Mouse (Mus musculus): Measurements from ENCODE around the gene Gm49337. TPM values are rescaled to one million over a fixed set of nuclear protein-coding genes. Genes with fewer than 3 reads are reported as not detected.

Gm49337 gene
- total and polyA plus RNA-seq, 3 experiments: not detected

DNA sequence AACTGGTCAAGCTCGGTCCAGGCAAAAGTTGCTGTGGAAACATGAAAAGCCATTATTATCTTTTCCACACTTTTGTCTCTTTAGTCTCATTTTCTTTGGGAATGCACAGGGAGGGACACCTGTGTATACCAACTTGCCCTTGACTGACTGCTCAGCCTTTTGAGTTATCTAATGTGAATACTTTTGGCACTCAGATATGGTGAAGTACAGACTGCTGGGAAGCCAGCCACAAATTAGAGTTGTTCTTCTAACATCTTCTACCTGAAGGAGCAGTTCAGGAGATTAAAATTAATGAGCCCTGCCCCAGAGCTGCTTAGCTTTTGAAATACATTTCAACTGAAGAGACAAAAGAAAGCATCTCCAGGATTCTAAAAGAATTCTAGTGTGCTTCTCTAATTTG is 45.9 kb downstream of the Gm49337 start:
- H3K9me3 ChIP-seq (replicated peaks; ENCODE audit: insufficient read depth, low read length): no peaks in the 10 kb centered on the region
- H3K79me2 ChIP-seq (ENCODE audit: control insufficient read depth, insufficient read depth, low read length, poor library complexity): peaks cover 4% of the 10 kb centered on the region; the same call in 1 of the 2 replicates
- no peak overlapping the region for H3K9ac ChIP-seq (ENCODE audit: control insufficient read depth, low read depth, low read length, poor library complexity, severe bottlenecking)
- H3K27ac ChIP-seq (ENCODE audit: control insufficient read depth, low read depth, low read length): no peak overlapping the region
- no peak for TF ChIP-seq UBTF (IDR thresholded peaks at IDR 0.05; ENCODE audit: borderline replicate concordance, insufficient read depth, low read depth, low read length)
- no peak for TF ChIP-seq POLR2AphosphoS2 (IDR thresholded peaks at IDR 0.05; ENCODE audit: low read length)
- TF ChIP-seq ZC3H11A (IDR thresholded peaks at IDR 0.05; ENCODE audit: low read depth, low read length): no peak
- TF ChIP-seq USF1 (IDR thresholded peaks at IDR 0.05; ENCODE audit: low read depth, low read length): no peak
- no peak for TF ChIP-seq TBP (IDR thresholded peaks at IDR 0.05; ENCODE audit: low read depth, low read length)
- no peak for TF ChIP-seq MAZ (IDR thresholded peaks at IDR 0.05; ENCODE audit: low read depth, low read length)
- no peak for TF ChIP-seq EP300 (IDR thresholded peaks at IDR 0.05; ENCODE audit: low read depth in 1 of 2, low read length in 2 of 2)
- no peak for TF ChIP-seq CHD1 (IDR thresholded peaks at IDR 0.05; ENCODE audit: low read depth, low read length)
- no peak for TF ChIP-seq CTCF (IDR thresholded peaks at IDR 0.05 in 2 of 3, conservative IDR thresholded peaks at IDR 0.05 in 1 of 3; ENCODE audit: control insufficient read depth in 1 of 3, insufficient read depth in 1 of 3, low read depth in 2 of 3, low read length in 3 of 3, poor library complexity in 1 of 3, severe bottlenecking in 1 of 3)
- no peak for TF ChIP-seq ELF1 (IDR thresholded peaks at IDR 0.05; ENCODE audit: low read depth, low read length)
- no peak for TF ChIP-seq MYC (IDR thresholded peaks at IDR 0.05; ENCODE audit: low read depth, low read length)
- no peak for TF ChIP-seq RAD21 (IDR thresholded peaks at IDR 0.05; ENCODE audit: low read depth, low read length)
- no peak for TF ChIP-seq MEF2A (IDR thresholded peaks at IDR 0.05; ENCODE audit: extremely low read depth, insufficient replicate concordance, low read depth, low read length, poor library complexity, severe bottlenecking)
- no peak for TF ChIP-seq NRF1 (IDR thresholded peaks at IDR 0.05; ENCODE audit: insufficient read depth, low read depth, low read length, poor library complexity, severe bottlenecking)
- TF ChIP-seq GATA1 (IDR thresholded peaks at IDR 0.05; ENCODE audit: low read depth, low read length): no peak
- TF ChIP-seq MAX (IDR thresholded peaks at IDR 0.05; ENCODE audit: low read length): no peak
- peaks cover 4 to 8% of the 10 kb centered on the region in 2 experiments; a peak in 3 of 4 replicates for H3K4me1 ChIP-seq (ENCODE audit: control insufficient read depth in 1 of 2, insufficient read depth in 2 of 2, low read length in 2 of 2)
- H3K4me3 ChIP-seq (ENCODE audit: control insufficient read depth in 1 of 2, insufficient read depth in 1 of 2, low read depth in 2 of 2, low read length in 2 of 2): no peak overlapping the region
- peaks cover 0 to 8% of the 10 kb centered on the region in 2 experiments; a peak in 2 of 4 replicates for H3K36me3 ChIP-seq (ENCODE audit: control insufficient read depth in 1 of 2, insufficient read depth in 2 of 2, low read length in 2 of 2)
- H3K27me3 ChIP-seq (ENCODE audit: control insufficient read depth in 1 of 2, insufficient read depth in 2 of 2, low read length in 2 of 2): no peaks in the 10 kb centered on the region
- DNase-seq (ENCODE audit: low read depth, low spot score): no peak

DNA sequence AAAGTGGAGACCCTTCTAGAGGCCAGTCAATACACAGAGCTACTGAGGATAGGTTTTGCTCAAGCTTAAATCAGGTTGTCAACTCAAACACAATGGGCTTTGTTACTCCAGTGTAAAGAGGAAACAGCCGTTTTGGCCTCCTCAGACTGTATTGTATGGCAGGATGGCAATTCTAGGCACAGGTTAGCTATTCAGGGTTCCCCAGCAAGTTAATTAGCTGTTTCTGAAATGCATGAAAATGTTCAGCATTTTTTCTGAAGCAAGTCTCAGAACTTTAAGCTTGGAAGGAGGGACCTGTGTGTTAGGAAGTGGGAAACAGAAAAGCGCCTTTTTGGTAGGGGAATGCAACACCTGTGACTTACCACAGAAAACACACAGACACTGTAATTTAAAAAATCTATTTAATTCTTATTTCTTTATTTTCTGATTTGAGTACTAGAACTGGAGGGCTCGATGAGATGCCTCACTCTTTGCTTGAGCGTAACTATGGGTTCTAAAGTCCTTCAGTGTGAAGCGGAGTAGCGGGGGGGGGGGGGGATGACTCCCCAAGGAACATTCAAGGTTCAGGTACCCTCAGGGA is 47.0 kb downstream of the Gm49337 start:
- H3K9ac ChIP-seq (ENCODE audit: control insufficient read depth, low read depth, low read length, poor library complexity, severe bottlenecking): peak overlapping the region; percentile 95

More for the DNA sequence above, 47.0 kb downstream of the Gm49337 start:
- Histone ChIP-seq H3K79me2 (ENCODE audit: control insufficient read depth, insufficient read depth, low read length, poor library complexity) (peaks cover 4% of the 10 kb centered on the region; the same call in 1 of the 2 replicates), H3K27me3 (ENCODE audit: control insufficient read depth in 1 of 2, insufficient read depth in 2 of 2, low read length in 2 of 2) (no peaks in the 10 kb centered on the region), H3K27ac (ENCODE audit: control insufficient read depth, low read depth, low read length) (peak overlapping the region; percentile 92; the same call in 1 of the 2 replicates), H3K36me3 (ENCODE audit: control insufficient read depth in 1 of 2, insufficient read depth in 2 of 2, low read length in 2 of 2) (peaks cover 0 to 8% of the 10 kb centered on the region in 2 experiments; a peak in 2 of 4 replicates), H3K9me3 (replicated peaks; ENCODE audit: insufficient read depth, low read length) (no peaks in the 10 kb centered on the region), H3K4me1 (ENCODE audit: control insufficient read depth in 1 of 2, insufficient read depth in 2 of 2, low read length in 2 of 2) (peaks cover 4 to 8% of the 10 kb centered on the region in 2 experiments; a peak in 3 of 4 replicates), H3K4me3 (ENCODE audit: control insufficient read depth in 1 of 2, insufficient read depth in 1 of 2, low read depth in 2 of 2, low read length in 2 of 2) (peak overlapping the region; percentile 75 to 96)
- TF ChIP-seq MEF2A (IDR thresholded peaks at IDR 0.05; ENCODE audit: extremely low read depth, insufficient replicate concordance, low read depth, low read length, poor library complexity, severe bottlenecking) (no peak), USF1 (IDR thresholded peaks at IDR 0.05; ENCODE audit: low read depth, low read length) (no peak), UBTF (IDR thresholded peaks at IDR 0.05; ENCODE audit: borderline replicate concordance, insufficient read depth, low read depth, low read length) (no peak)
- peak; percentile 44 for DNase-seq (ENCODE audit: low read depth, low spot score)
